Mouse (Mus musculus): Measurements from ENCODE around the gene Fxyd1. TPM values are rescaled to one million over a fixed set of nuclear protein-coding genes. Genes with fewer than 3 reads are reported as not detected.

Fxyd1 gene
- polyA plus RNA-seq, 1 experiment from 2014 or later: 57.9 TPM

- Histone ChIP-seq H3K9ac (no peak overlapping the region), H3K4me2 (peak overlapping the region; percentile 59), H3K9me3 (replicated peaks) (no peaks in the 10 kb centered on the region), H3K27ac (no peak overlapping the region), H3K36me3 (no peaks in the 10 kb centered on the region), H3K4me1 (peaks cover 55% of the 10 kb centered on the region), H3K4me3 (replicated peaks) (peak overlapping the region; percentile 32), H3K27me3 (peaks cover 66% of the 10 kb centered on the region)
- under 1% methylated on average over 10 of the region's 15 CpGs for WGBS
- no peak for ATAC-seq (replicated peaks; ENCODE audit: low FRiP score)
Observed at GRCm38 (mm10) chr7:31049846-31050281, 7.1 kb downstream of the Fxyd1 start.

- Histone ChIP-seq H3K9ac (no peak overlapping the region), H3K9me3 (replicated peaks) (no peaks in the 10 kb centered on the region), H3K4me2 (peak overlapping the region; percentile 59), H3K4me3 (replicated peaks) (no peak overlapping the region), H3K4me1 (peaks cover 49% of the 10 kb centered on the region), H3K27ac (no peak overlapping the region), H3K27me3 (peaks cover 70% of the 10 kb centered on the region), H3K36me3 (no peaks in the 10 kb centered on the region)
- no peak for ATAC-seq (replicated peaks; ENCODE audit: low FRiP score)
- 17% methylated on average over 5 of the region's 5 CpGs for WGBS
Observed at GRCm38 (mm10) chr7:31049135-31049845, 7.7 kb downstream of the Fxyd1 start.

GRCm38 (mm10) chr7:31042431-31042910 lies 14.5 kb downstream of the Fxyd1 start, which contains the start of gene Fxyd5:
TSS of gene Fxyd5 (minus strand) at chr7:31042481.
- Histone ChIP-seq H3K9me3 (replicated peaks) (no peaks in the 10 kb centered on the region), H3K27ac (0 out of 2 replicates have a peak within 1 kb of the TSS, but pooled peaks have one; percentile 18), H3K4me1 (peaks cover 18% of the 10 kb centered on the region), H3K4me2 (peak within 1 kb of the TSS; percentile 63), H3K9ac (peak within 1 kb of the TSS; percentile 35), H3K36me3 (no peaks in the 10 kb centered on the region), H3K27me3 (peaks cover 51% of the 10 kb centered on the region), H3K4me3 (replicated peaks) (peak within 1 kb of the TSS; percentile 38)
- ATAC-seq (replicated peaks; ENCODE audit: low FRiP score): no peak
- 40% methylated on average over 10 of the region's 10 CpGs for WGBS

- WGBS: under 1% methylated on average over 28 of the region's 28 CpGs
- Histone ChIP-seq H3K4me1 (peaks cover 18% of the 10 kb centered on the region), H3K27ac (0 out of 2 replicates have a peak overlapping the region, but pooled peaks have one; percentile 18), H3K27me3 (peaks cover 51% of the 10 kb centered on the region), H3K4me2 (peak overlapping the region; percentile 63), H3K36me3 (no peaks in the 10 kb centered on the region), H3K4me3 (replicated peaks) (peak overlapping the region; percentile 38), H3K9ac (peak overlapping the region; percentile 35), H3K9me3 (replicated peaks) (no peaks in the 10 kb centered on the region)
- ATAC-seq (replicated peaks; ENCODE audit: low FRiP score): peak; percentile 72
Observed at GRCm38 (mm10) chr7:31041662-31042315, 15.2 kb downstream of the Fxyd1 start.

GRCm38 (mm10) chr7:31041023-31041407 lies 16.0 kb downstream of the Fxyd1 start:
- peak overlapping the region; percentile 63 for H3K4me2 ChIP-seq
- H3K4me3 ChIP-seq (replicated peaks): peak overlapping the region; percentile 38; the same call in 1 of the 2 replicates

GRCm38 (mm10) chr7:31040281-31041022 lies 16.5 kb downstream of the Fxyd1 start:
- Histone ChIP-seq H3K9ac (no peak overlapping the region), H3K9me3 (replicated peaks) (no peaks in the 10 kb centered on the region), H3K4me3 (replicated peaks) (no peak overlapping the region), H3K36me3 (no peaks in the 10 kb centered on the region), H3K4me2 (peak overlapping the region; percentile 63), H3K27ac (no peak overlapping the region), H3K27me3 (peaks cover 47% of the 10 kb centered on the region), H3K4me1 (peaks cover 18% of the 10 kb centered on the region)
- 81% methylated on average over 12 of the region's 12 CpGs for WGBS
- ATAC-seq (replicated peaks; ENCODE audit: low FRiP score): no peak

More at GRCm38 (mm10) chr7:31041023-31041407, 16.0 kb downstream of the Fxyd1 start:
- H3K4me1 ChIP-seq: peaks cover 18% of the 10 kb centered on the region
- no peaks in the 10 kb centered on the region for H3K9me3 ChIP-seq (replicated peaks)
- 32% methylated on average over 8 of the region's 8 CpGs for WGBS
- no peak for ATAC-seq (replicated peaks; ENCODE audit: low FRiP score)
- no peak overlapping the region for H3K27ac ChIP-seq
- peak overlapping the region; percentile 35; the same call in 1 of the 2 replicates for H3K9ac ChIP-seq
- H3K36me3 ChIP-seq: no peaks in the 10 kb centered on the region
- peaks cover 47% of the 10 kb centered on the region for H3K27me3 ChIP-seq

- 86% methylated on average over 4 of the region's 4 CpGs for WGBS
Observed at GRCm38 (mm10) chr7:31039011-31039410, 18.0 kb downstream of the Fxyd1 start.

GRCm38 (mm10) chr7:31037675-31038074 lies 19.3 kb downstream of the Fxyd1 start:
- WGBS: 77% methylated on average over 2 of the region's 2 CpGs

More at GRCm38 (mm10) chr7:31039011-31039410, 18.0 kb downstream of the Fxyd1 start:
- no peaks in the 10 kb centered on the region for H3K9me3 ChIP-seq (replicated peaks)
- H3K36me3 ChIP-seq: no peaks in the 10 kb centered on the region
- no peak overlapping the region for H3K9ac ChIP-seq
- no peak overlapping the region for H3K4me2 ChIP-seq
- H3K27me3 ChIP-seq: peaks cover 37% of the 10 kb centered on the region
- no peak for ATAC-seq (replicated peaks; ENCODE audit: low FRiP score)
- H3K4me3 ChIP-seq (replicated peaks): no peak overlapping the region
- H3K27ac ChIP-seq: no peak overlapping the region
- H3K4me1 ChIP-seq: peaks cover 18% of the 10 kb centered on the region

GRCm38 (mm10) chr7:31036917-31037316 lies 20.1 kb downstream of the Fxyd1 start:
- H3K27me3 ChIP-seq: peaks cover 18% of the 10 kb centered on the region
- no peak overlapping the region for H3K4me3 ChIP-seq (replicated peaks)
- H3K9me3 ChIP-seq (replicated peaks): no peaks in the 10 kb centered on the region
- peaks cover 16% of the 10 kb centered on the region for H3K4me1 ChIP-seq
- H3K4me2 ChIP-seq: no peak overlapping the region
- H3K27ac ChIP-seq: no peak overlapping the region
- no peak overlapping the region for H3K9ac ChIP-seq
- no peak for ATAC-seq (replicated peaks; ENCODE audit: low FRiP score)
- WGBS: 83% methylated on average over 7 of the region's 7 CpGs
- no peaks in the 10 kb centered on the region for H3K36me3 ChIP-seq

More at GRCm38 (mm10) chr7:31037675-31038074, 19.3 kb downstream of the Fxyd1 start:
- H3K9ac ChIP-seq: no peak overlapping the region
- peaks cover 25% of the 10 kb centered on the region for H3K27me3 ChIP-seq
- H3K4me1 ChIP-seq: peaks cover 24% of the 10 kb centered on the region
- ATAC-seq (replicated peaks; ENCODE audit: low FRiP score): no peak
- no peak overlapping the region for H3K4me3 ChIP-seq (replicated peaks)
- H3K27ac ChIP-seq: no peak overlapping the region
- no peak overlapping the region for H3K4me2 ChIP-seq
- H3K9me3 ChIP-seq (replicated peaks): no peaks in the 10 kb centered on the region
- H3K36me3 ChIP-seq: no peaks in the 10 kb centered on the region

GRCm38 (mm10) chr7:31035291-31035690 lies 21.7 kb downstream of the Fxyd1 start:
- Histone ChIP-seq H3K4me1 (peaks cover 8% of the 10 kb centered on the region), H3K27me3 (0 out of 2 replicates have a peak, but pooled peaks cover 3% of the 10 kb centered on the region), H3K4me2 (no peak overlapping the region), H3K9ac (no peak overlapping the region), H3K27ac (no peak overlapping the region), H3K9me3 (replicated peaks) (no peaks in the 10 kb centered on the region), H3K36me3 (no peaks in the 10 kb centered on the region), H3K4me3 (replicated peaks) (no peak overlapping the region)
- ATAC-seq (replicated peaks; ENCODE audit: low FRiP score): no peak
- 89% methylated on average over 11 of the region's 11 CpGs for WGBS

GRCm38 (mm10) chr7:31034789-31035188 lies 22.2 kb downstream of the Fxyd1 start:
- H3K4me2 ChIP-seq: no peak overlapping the region
- no peak for ATAC-seq (replicated peaks; ENCODE audit: low FRiP score)
- no peak overlapping the region for H3K4me3 ChIP-seq (replicated peaks)
- WGBS: 72% methylated on average over 11 of the region's 11 CpGs
- H3K9me3 ChIP-seq (replicated peaks): no peaks in the 10 kb centered on the region
- H3K27me3 ChIP-seq: no peaks in the 10 kb centered on the region
- peaks cover 8% of the 10 kb centered on the region for H3K4me1 ChIP-seq
- no peak overlapping the region for H3K9ac ChIP-seq
- H3K27ac ChIP-seq: no peak overlapping the region
- no peaks in the 10 kb centered on the region for H3K36me3 ChIP-seq

All from kidney, embryonic 15.5 days (tissue).